Mouse (Mus musculus) thymus, postnatal 14 days (tissue): ENCODE measurements around the gene H3f3a.

Experiments
- DNase-seq: peaks from one replicate; pipeline ENCODE4 v3.0.0; 2021

Gene H3f3a

GRCm38 (mm10) chr1:180754376-180754775, 59.4 kb downstream of the H3f3a start:
- no peak for DNase-seq

GRCm38 (mm10) chr1:180752115-180752514, 61.6 kb downstream of the H3f3a start:
- no peak for DNase-seq
